Mouse (Mus musculus) heart, adult 8-10 months (tissue): ENCODE measurements around the gene Lyrm2. TPM values are rescaled to one million over a fixed set of nuclear protein-coding genes. Genes with fewer than 3 reads are reported as not detected.

Source experiments
- total RNA-seq, 4 experiments: library from RNA; stranded (reverse); gene quantifications; 2 replicates each; pipeline ENCODE4 v1.2.4; 2022

Gene Lyrm2
- total RNA-seq, 4 experiments from 2014 or later: 31.0 to 48.6 (median 41.3) TPM

Other genes starting within 250 kb of the Lyrm2 start
- not detected for gene Gja10, start 197.5 kb upstream of the Lyrm2 start, total RNA-seq
- gene Casp8ap2, start 184.8 kb upstream of the Lyrm2 start, total RNA-seq: 1 to 10 TPM; 5.1 to 7.8 (median 6.9) TPM
- gene Mdn1, start 143.1 kb upstream of the Lyrm2 start, total RNA-seq: 10 to 100 TPM in 2 of 4 experiments, 1 to 10 TPM in 2; 9.5 to 12.3 (median 9.9) TPM
- 1 to 10 TPM; 4.0 to 6.2 (median 5.1) TPM for gene Ankrd6, start 150.6 kb downstream of the Lyrm2 start, total RNA-seq
- 100 to 1,000 TPM in 3 of 4 experiments, 10 to 100 TPM in 1; 92.6 to 118 (median 111) TPM for gene Rragd, start 182.8 kb downstream of the Lyrm2 start, total RNA-seq
- 10 to 100 TPM; 35.4 to 40.8 (median 39.8) TPM for gene Ube2j1, start 231.2 kb downstream of the Lyrm2 start, total RNA-seq